Mouse (Mus musculus): Measurements from ENCODE around the gene Trio.

DNA sequence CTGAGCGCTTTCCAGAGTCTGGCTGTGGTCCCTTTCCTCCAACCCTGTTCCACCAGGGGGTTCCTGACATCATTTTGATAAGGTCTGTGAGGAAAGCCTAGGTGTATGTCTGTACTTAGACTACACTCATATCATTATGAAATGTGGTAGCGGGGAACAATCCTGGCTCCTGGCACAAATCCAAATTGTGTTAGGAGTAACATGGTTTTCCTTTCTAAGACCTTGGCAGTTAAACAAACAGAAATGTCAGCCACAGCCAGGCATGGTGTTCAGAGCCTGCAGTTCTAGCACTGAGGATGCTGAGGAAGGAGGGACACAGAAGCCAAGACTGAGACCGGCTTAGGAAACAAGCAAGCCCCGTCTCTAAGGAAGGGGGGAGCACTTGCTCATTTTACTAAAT is 119.2 kb downstream of the Trio start:
- TF ChIP-seq CTCF (IDR thresholded peaks at IDR 0.05; ENCODE audit: low read depth) (no peak), EP300 (IDR thresholded peaks at IDR 0.05; ENCODE audit: low read depth) (no peak)

All from liver, postnatal 0 days (tissue).